Mouse (Mus musculus) myocyte (in vitro differentiated cells): ENCODE measurements around the gene Cfap54. TPM values are rescaled to one million over a fixed set of nuclear protein-coding genes. Genes with fewer than 3 reads are reported as not detected.

Experiments used
- H3K27me3 ChIP-seq: one replicate; pipeline ENCODE4 v1.6.1; 2011; ENCODE audit not compliant: control insufficient read depth, insufficient read depth, insufficient read length
- H3K36me3 ChIP-seq: one replicate; pipeline ENCODE4 v1.6.1; 2011; ENCODE audit not compliant: control insufficient read depth, insufficient read depth
- H3K4me2 ChIP-seq: one replicate; pipeline ENCODE4 v1.6.1; 2011; ENCODE audit warnings: low read depth, control low read depth
- H3K4me3 ChIP-seq: one replicate; pipeline ENCODE4 v1.5.1; 2011; ENCODE audit warnings: mild to moderate bottlenecking, control low read depth, moderate library complexity
- H3K79me2 ChIP-seq: one replicate; pipeline ENCODE4 v1.6.1; 2011; ENCODE audit not compliant: control insufficient read depth, insufficient read depth
- H3ac ChIP-seq: one replicate; pipeline ENCODE4 v1.6.1; 2011; ENCODE audit not compliant: control insufficient read depth, insufficient read length
- CEBPB ChIP-seq: IDR thresholded peaks from 2 replicates; pipeline ENCODE4 v1.6.1; 2011; ENCODE audit warnings: mild to moderate bottlenecking, moderate library complexity; ENCODE audit not compliant: poor library complexity, insufficient read depth, severe bottlenecking
- E2F4 ChIP-seq: IDR thresholded peaks from one replicate; pipeline ENCODE4 v1.6.1; 2011; ENCODE audit warnings: mild to moderate bottlenecking, control low read depth, moderate library complexity; ENCODE audit not compliant: insufficient read depth
- MAX ChIP-seq: IDR thresholded peaks from one replicate; pipeline ENCODE4 v1.6.1; 2011; ENCODE audit warnings: low read depth, mild to moderate bottlenecking, control low read depth
- MYOD1 ChIP-seq, 3 experiments: IDR thresholded peaks; one replicate each; pipeline ENCODE4 v1.6.1; 2011; ENCODE audit warnings: control low read depth in 2 of 3, low read depth in 2 of 3, mild to moderate bottlenecking in 2 of 3, moderate library complexity in 1 of 3; ENCODE audit not compliant: insufficient read length in 2 of 3, control insufficient read depth in 1 of 3
- MYOG ChIP-seq, 3 experiments: IDR thresholded peaks; one replicate each; pipeline ENCODE4 v1.6.1; 2011; ENCODE audit warnings: control low read depth in 2 of 3, low read depth in 2 of 3, mild to moderate bottlenecking in 2 of 3; ENCODE audit not compliant: insufficient read length in 2 of 3, control insufficient read depth in 1 of 3, insufficient read depth in 1 of 3
- POLR2A ChIP-seq: IDR thresholded peaks from one replicate; pipeline ENCODE4 v1.6.1; 2011; ENCODE audit warnings: low read depth, mild to moderate bottlenecking, control low read depth, moderate library complexity; ENCODE audit not compliant: insufficient read length
- POLR2AphosphoS2 ChIP-seq: IDR thresholded peaks from one replicate; pipeline ENCODE4 v1.6.1; 2011; ENCODE audit warnings: low read depth, control low read depth; ENCODE audit not compliant: insufficient read length
- REST ChIP-seq: IDR thresholded peaks from one replicate; pipeline ENCODE4 v1.6.1; 2011; ENCODE audit warnings: mild to moderate bottlenecking, control low read depth, moderate library complexity; ENCODE audit not compliant: insufficient read depth, insufficient read length
- SRF ChIP-seq: IDR thresholded peaks from one replicate; pipeline ENCODE4 v1.6.1; 2011; ENCODE audit warnings: low read depth; ENCODE audit not compliant: control insufficient read depth, insufficient read length
- TCF12 ChIP-seq: IDR thresholded peaks from one replicate; pipeline ENCODE4 v1.6.1; 2011; ENCODE audit warnings: mild to moderate bottlenecking, control low read depth; ENCODE audit not compliant: poor library complexity, insufficient read depth, severe bottlenecking
- TCF3 ChIP-seq: IDR thresholded peaks from one replicate; pipeline ENCODE4 v1.6.1; 2011; ENCODE audit warnings: low read depth, control low read depth; ENCODE audit not compliant: insufficient read length
- USF1 ChIP-seq: IDR thresholded peaks from one replicate; pipeline ENCODE4 v1.6.1; 2011; ENCODE audit warnings: low read depth, mild to moderate bottlenecking, control low read depth, moderate library complexity
- polyA plus RNA-seq: library from polyadenylated mRNA; unstranded; fragments of >200 nt; fragmentation: generic; extraction: Trizol; gene quantifications from one replicate; pipeline ENCODE4 v1.2.1, GENCODE M21; 2012; ENCODE audit warnings: missing spikeins

Cfap54 gene
- polyA plus RNA-seq, 1 experiment: 0.01 TPM

- Histone ChIP-seq H3K79me2 (no peaks in the 10 kb centered on the region), H3K27me3 (no peaks in the 10 kb centered on the region), H3ac (no peak overlapping the region), H3K4me2 (no peak overlapping the region), H3K4me3 (no peak overlapping the region), H3K36me3 (no peaks in the 10 kb centered on the region)
- TF ChIP-seq MYOD1 (IDR thresholded peaks at IDR 0.05; ENCODE audit: control insufficient read depth in 1 of 3, insufficient read length in 2 of 3, low read depth in 2 of 3): no peak
- TF ChIP-seq E2F4: no peak
- no peak for TF ChIP-seq TCF12
- TF ChIP-seq CEBPB: no peak
These were observed 174.2 kb downstream of the Cfap54 start for GRCm38 (mm10) chr10:92907246-92907645.

GRCm38 (mm10) chr10:92888466-92888865 lies 193.0 kb downstream of the Cfap54 start:
- Histone ChIP-seq H3K79me2 (no peaks in the 10 kb centered on the region), H3K4me3 (no peak overlapping the region), H3K4me2 (no peak overlapping the region), H3K27me3 (no peaks in the 10 kb centered on the region), H3K36me3 (no peaks in the 10 kb centered on the region), H3ac (no peak overlapping the region)
- no peak for TF ChIP-seq USF1
- TF ChIP-seq MYOD1 (IDR thresholded peaks at IDR 0.05; ENCODE audit: control insufficient read depth in 1 of 3, insufficient read length in 2 of 3, low read depth in 2 of 3): peak in 2 of 3 experiments; percentile 16 to 53

- Histone ChIP-seq H3K4me2 (no peak overlapping the region), H3K4me3 (no peak overlapping the region), H3K79me2 (no peaks in the 10 kb centered on the region), H3K36me3 (no peaks in the 10 kb centered on the region), H3K27me3 (no peaks in the 10 kb centered on the region), H3ac (no peak overlapping the region)
- no peak for TF ChIP-seq TCF12
- TF ChIP-seq MAX: no peak
- no peak for TF ChIP-seq USF1
- no peak for TF ChIP-seq SRF
- TF ChIP-seq CEBPB: no peak
These were observed 203.4 kb downstream of the Cfap54 start for GRCm38 (mm10) chr10:92878000-92878399.

GRCm38 (mm10) chr10:92840980-92841379 lies 240.4 kb downstream of the Cfap54 start:
- Histone ChIP-seq H3ac (no peak overlapping the region), H3K4me3 (no peak overlapping the region), H3K79me2 (no peaks in the 10 kb centered on the region), H3K4me2 (no peak overlapping the region), H3K27me3 (no peaks in the 10 kb centered on the region), H3K36me3 (no peaks in the 10 kb centered on the region)
- TF ChIP-seq MYOG (IDR thresholded peaks at IDR 0.05; ENCODE audit: control insufficient read depth in 1 of 3, insufficient read depth in 1 of 3, insufficient read length in 2 of 3, low read depth in 2 of 3): no peak
- TF ChIP-seq POLR2A: no peak
- TF ChIP-seq TCF3: no peak
- TF ChIP-seq USF1: no peak
- no peak for TF ChIP-seq SRF
- TF ChIP-seq E2F4: no peak
- no peak for TF ChIP-seq TCF12
- no peak for TF ChIP-seq MAX
- TF ChIP-seq MYOD1 (IDR thresholded peaks at IDR 0.05; ENCODE audit: control insufficient read depth in 1 of 3, insufficient read length in 2 of 3, low read depth in 2 of 3): no peak
- TF ChIP-seq POLR2AphosphoS2: no peak
- no peak for TF ChIP-seq CEBPB
- no peak for TF ChIP-seq REST

- H3K4me3 ChIP-seq: no peak overlapping the region
These were observed 243.8 kb downstream of the Cfap54 start for GRCm38 (mm10) chr10:92837572-92837971.

GRCm38 (mm10) chr10:92837045-92837444 lies 244.4 kb downstream of the Cfap54 start:
- H3K4me2 ChIP-seq: no peak overlapping the region
- TF ChIP-seq MAX: no peak
- no peak overlapping the region for H3K4me3 ChIP-seq
- no peaks in the 10 kb centered on the region for H3K79me2 ChIP-seq
- no peaks in the 10 kb centered on the region for H3K36me3 ChIP-seq
- no peak overlapping the region for H3ac ChIP-seq
- H3K27me3 ChIP-seq: no peaks in the 10 kb centered on the region

More at GRCm38 (mm10) chr10:92837572-92837971, 243.8 kb downstream of the Cfap54 start:
- no peaks in the 10 kb centered on the region for H3K79me2 ChIP-seq
- H3K27me3 ChIP-seq: no peaks in the 10 kb centered on the region
- TF ChIP-seq E2F4 (no peak), POLR2AphosphoS2 (no peak), TCF3 (no peak)
- no peak overlapping the region for H3ac ChIP-seq
- H3K36me3 ChIP-seq: no peaks in the 10 kb centered on the region
- H3K4me2 ChIP-seq: no peak overlapping the region
